Mouse (Mus musculus) left cerebral cortex, adult 9 months (tissue): Measurements from ENCODE around the gene Vmn1r201.

Experiments used
- DNase-seq, 2 experiments: peaks; one replicate each; pipeline ENCODE4 v3.0.0; 2022; ENCODE audit warnings: low spot score in 2 of 2

Gene Vmn1r201

GRCm38 (mm10) chr13:22471623-22472022 is at the start of gene Vmn1r201:
TSS of gene Vmn1r201 (plus strand) at chr13:22471923.
- no peak for DNase-seq

GRCm38 (mm10) chr13:22455145-22455544 is 16.6 kb upstream of the Vmn1r201 start:
- no peak for DNase-seq

DNA sequence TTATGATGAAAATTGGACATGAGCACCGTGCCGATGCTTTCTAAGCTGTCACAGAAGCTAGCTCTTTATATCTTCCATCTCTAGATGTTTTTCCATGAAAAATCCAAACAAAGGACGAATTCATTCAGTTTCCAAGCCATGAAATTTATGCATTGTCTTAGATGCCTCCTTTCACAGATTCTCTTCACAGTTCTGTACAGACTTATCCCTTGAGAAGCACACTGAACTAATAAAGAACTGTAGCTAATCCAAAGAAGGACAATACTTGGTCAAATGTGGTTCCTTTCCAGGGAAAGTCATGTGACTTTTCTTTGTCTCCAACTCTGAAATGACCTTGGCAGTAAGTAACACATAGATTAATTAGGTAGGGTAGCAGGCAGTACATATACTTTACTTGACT is 30.7 kb downstream of the Vmn1r201 start:
- no peak for DNase-seq

DNA sequence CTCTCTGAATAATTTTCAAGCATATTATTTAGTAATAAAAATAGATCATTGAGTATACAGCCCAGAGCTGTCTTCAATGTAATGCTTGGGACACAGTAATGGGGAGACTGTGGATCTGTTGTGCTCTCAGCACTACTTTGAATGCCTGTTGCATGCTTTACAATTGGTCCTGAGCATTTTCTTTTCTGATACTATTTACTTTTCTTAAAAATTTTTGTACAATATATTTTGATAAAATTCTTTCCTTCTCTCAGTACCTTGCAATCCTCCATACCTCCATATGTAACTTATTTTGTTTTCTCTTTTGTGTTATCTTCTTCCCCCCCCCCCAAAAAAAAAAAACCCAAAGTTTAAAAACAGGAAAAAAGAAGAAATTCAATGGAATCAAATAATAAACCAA is 33.6 kb downstream of the Vmn1r201 start, which contains the start of gene Vmn1r202:
TSS of gene Vmn1r202 (minus strand) at position 101 of the 400 bp plus-strand sequence.
- DNase-seq: no peak

- DNase-seq: no peak
Measured at GRCm38 (mm10) chr13:22517814-22518213, 46.1 kb downstream of the Vmn1r201 start, which contains the start of gene Vmn1r203. TSS of gene Vmn1r203 (plus strand) at chr13:22518114.
